Mouse (Mus musculus): ENCODE measurements around the gene Actn1.
A peak's percentile ranks its signal among the peaks of the same experiment; 100 is the strongest.

Gene Actn1

GRCm38 (mm10) chr12:80184041-80184440 is 76.1 kb downstream of the Actn1 start:
- no peak for DNase-seq (ENCODE audit: low spot score in 2 of 2)

DNA sequence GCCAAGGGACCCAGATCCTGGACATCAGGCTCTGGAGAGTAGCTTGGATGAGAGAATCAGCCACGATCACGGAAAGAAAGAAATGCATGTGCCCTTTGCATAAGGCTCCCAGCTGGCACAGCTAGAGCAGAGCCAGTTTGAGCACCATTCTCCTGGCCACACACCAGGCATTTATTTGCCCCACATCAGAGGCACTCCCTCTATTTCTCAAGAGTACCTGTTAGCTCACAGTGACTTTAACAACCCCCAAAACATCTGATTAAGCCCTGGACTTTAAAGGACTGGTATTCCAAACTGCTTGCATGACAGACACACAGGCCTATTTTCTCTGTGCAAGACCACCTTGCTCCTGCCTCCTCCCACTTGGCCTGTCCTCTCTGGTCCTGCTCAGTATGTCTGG is 78.3 kb downstream of the Actn1 start:
- DNase-seq (ENCODE audit: low spot score in 2 of 2) = no peak

GRCm38 (mm10) chr12:80178035-80178434 is 82.1 kb downstream of the Actn1 start:
- no peak for DNase-seq (ENCODE audit: low spot score in 2 of 2)

DNA sequence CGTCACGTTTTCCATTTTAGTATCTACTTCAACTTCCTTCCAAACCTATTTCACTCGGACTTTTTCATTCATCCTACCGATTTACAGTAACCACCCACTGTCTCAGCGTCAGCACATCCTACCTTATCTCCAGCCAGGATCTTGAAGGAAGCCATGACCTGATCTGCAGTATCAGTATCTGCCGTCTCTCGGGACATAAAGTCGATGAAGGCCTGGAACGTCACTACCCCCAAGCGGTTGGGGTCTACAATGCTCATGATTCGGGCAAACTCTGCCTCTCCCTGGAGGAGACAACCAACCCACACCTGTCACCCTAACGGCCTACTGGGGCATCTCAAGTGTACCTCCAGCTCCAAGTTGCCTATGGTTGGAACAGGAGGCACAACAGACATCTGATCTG is 91.4 kb downstream of the Actn1 start:
- no peak for DNase-seq (ENCODE audit: low spot score in 2 of 2)

DNA sequence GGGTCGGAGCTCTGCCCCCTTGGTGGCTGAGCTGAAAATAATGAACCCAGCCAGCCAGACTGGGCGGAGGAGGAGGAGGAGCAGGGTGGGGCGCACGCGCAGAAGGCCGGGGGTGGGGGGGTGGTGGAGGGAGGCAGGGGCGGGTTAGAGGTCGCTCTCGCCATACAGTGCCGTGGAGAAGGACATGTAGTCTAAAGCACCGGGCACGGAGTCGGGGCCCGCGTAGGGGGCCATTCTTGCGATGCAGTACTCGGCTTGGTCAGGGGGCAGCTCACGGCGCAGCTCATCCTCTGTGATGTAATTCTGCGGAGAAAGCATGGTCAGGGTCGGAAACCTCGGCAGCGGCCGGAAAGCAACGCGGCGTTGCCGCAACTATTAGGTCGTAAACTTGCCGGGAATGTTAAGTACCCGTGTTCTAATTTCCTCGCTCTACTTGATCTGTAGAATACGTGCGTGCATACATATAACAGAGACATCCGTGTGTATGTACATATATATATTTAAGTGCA is 91.9 kb downstream of the Actn1 start:
- DNase-seq (ENCODE audit: low spot score in 2 of 2) = peak; percentile 71 to 82

DNA sequence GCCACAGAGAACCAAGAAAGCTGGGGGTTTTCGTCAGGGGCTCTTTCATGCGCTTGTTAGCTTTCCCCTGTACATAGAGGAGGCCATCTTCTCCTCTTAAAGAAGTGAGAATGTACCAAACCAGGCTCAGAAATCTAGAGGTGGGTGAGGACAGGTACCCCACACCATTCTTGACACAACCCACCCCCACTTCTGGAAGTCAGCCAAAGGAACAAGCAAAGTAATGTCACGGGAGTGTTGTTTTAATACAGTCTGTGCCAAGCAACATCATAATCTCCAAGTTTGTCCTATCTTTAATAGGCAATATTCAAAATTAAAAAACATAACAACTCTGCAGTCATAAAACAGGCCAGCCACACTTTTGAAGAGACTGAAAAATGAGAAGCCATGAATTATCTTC is 92.8 kb downstream of the Actn1 start:
- no peak for DNase-seq (ENCODE audit: low spot score in 2 of 2)

DNA sequence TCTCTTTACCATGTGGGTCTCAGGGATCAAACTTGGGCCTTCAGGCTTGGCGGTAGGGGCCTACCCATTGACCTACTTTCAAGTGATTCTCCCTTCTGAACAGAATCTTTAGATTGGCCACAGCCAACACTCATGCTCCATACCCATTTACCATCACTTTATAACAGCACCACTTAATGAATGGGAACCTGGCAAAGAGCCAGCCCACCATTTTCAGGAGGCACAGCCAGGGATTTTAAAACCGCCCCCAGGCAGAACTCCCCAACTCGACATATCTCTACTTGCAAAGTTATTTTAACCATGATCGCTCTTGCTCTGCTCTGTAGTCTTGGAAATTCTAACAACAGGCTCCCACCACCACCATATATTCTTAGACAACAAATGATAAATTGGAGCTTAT is 93.5 kb downstream of the Actn1 start:
- no peak for DNase-seq (ENCODE audit: low spot score in 2 of 2)

GRCm38 (mm10) chr12:80164526-80164925 is 95.6 kb downstream of the Actn1 start:
- DNase-seq (ENCODE audit: low spot score in 2 of 2) = no peak

GRCm38 (mm10) chr12:80162448-80162847 is 97.7 kb downstream of the Actn1 start:
- DNase-seq (ENCODE audit: low spot score in 2 of 2) = no peak

DNA sequence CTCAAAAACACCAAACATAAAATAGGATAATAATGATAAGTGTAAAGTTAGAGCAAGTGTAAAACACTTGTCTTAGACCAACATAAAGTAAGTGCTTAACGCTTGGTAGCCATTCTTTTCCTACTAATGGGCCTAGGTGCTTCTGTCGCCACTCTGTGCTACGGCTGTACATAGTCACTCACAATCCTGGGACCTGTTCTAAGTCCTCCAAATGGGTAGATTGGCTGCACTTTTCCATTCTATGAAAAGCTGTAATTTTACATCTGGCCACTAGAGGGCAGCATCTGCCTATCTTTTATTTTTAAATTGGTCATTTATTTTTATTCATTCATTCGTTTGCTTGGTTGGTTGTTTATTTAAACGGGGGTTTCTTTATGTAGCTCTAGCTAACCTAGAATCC is 102.5 kb downstream of the Actn1 start:
- DNase-seq (ENCODE audit: low spot score in 2 of 2) = no peak

DNA sequence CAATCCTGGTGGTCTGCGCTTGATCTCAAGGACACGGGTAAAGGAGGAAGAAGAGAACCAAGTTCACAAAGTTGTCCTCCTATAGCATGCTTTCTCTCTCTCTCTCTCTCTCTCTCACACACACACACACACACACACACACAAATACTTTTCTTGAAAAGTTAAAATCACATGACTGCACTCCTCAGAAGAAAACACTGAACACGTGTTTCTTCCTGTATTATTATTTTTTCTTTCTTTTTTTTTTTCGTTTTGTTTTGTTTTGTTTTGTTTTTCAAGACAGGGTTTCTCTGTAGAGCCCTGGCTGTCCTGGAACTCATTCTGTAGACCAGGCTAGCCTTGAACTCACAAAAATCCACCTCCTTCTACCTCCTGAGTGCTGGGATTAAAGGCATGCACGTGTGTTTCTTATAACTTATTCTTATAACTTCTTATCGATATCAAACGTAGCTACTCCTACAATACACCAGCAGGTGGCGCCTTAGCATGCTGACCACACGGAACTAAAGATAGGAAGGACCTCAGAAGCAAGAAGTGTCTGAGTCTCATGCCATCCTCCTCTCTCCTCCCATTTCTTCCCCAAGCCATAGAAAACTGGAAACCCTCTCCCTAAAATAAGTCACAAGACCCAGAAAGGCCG is 106.4 kb downstream of the Actn1 start:
- no peak for DNase-seq (ENCODE audit: low spot score in 2 of 2)

DNA sequence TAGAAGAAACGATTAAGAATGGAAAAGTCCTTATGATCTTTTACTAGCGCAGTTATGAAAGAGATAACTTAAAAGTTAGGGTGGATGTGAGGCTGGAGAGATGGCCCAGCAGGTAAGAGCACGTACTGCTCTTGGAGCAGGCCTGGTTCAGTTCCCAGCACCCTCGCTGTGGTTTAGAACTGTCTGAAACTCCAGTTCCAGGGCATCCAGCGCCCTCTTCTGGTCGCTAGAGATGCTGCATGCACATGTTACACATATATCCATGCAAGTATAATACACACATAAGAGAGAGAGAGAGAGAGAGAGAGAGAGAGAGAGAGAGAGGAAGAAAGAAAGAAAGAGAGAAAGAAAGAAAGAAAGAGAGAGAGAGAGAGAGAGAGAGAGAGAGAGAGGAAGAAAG is 107.1 kb downstream of the Actn1 start:
- DNase-seq (ENCODE audit: low spot score in 2 of 2) = no peak

GRCm38 (mm10) chr12:80151821-80152220 is 108.3 kb downstream of the Actn1 start:
- no peak for DNase-seq (ENCODE audit: low spot score in 2 of 2)

- no peak for DNase-seq (ENCODE audit: low spot score in 2 of 2)
Measured at GRCm38 (mm10) chr12:80150624-80151023, 109.5 kb downstream of the Actn1 start.

DNA sequence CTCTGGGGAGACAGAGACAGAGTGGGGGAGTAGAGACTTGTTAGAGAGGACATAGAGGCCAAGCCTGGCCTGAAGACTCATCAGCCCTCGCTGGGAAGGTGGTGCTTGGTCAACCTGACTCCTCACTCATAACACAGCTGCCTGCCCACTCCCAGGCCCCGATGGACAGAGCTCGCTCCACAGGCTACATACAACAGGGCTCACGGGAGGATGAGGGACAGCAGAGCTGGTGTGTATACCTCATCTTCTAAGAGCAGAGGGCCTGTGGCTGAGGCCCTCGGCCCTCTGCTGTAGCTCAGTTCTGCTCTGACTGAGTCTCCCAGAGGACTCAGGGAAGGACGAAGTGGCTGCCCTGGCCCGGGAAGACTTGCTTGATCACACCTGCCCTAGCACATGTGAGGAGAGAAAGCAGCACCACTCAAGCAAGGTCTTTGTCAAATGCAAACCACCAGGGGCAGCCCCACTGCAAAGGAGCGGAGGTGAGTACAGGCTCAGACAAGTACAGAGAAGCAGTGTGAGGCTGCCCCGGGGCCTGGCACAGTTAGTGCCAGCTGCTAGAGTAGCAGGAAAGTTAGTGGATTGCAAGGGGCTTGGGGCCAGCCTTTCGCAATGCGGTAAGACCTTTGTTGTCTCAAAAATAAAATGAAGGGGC is 112.5 kb downstream of the Actn1 start:
- DNase-seq (ENCODE audit: low spot score in 2 of 2) = no peak

DNA sequence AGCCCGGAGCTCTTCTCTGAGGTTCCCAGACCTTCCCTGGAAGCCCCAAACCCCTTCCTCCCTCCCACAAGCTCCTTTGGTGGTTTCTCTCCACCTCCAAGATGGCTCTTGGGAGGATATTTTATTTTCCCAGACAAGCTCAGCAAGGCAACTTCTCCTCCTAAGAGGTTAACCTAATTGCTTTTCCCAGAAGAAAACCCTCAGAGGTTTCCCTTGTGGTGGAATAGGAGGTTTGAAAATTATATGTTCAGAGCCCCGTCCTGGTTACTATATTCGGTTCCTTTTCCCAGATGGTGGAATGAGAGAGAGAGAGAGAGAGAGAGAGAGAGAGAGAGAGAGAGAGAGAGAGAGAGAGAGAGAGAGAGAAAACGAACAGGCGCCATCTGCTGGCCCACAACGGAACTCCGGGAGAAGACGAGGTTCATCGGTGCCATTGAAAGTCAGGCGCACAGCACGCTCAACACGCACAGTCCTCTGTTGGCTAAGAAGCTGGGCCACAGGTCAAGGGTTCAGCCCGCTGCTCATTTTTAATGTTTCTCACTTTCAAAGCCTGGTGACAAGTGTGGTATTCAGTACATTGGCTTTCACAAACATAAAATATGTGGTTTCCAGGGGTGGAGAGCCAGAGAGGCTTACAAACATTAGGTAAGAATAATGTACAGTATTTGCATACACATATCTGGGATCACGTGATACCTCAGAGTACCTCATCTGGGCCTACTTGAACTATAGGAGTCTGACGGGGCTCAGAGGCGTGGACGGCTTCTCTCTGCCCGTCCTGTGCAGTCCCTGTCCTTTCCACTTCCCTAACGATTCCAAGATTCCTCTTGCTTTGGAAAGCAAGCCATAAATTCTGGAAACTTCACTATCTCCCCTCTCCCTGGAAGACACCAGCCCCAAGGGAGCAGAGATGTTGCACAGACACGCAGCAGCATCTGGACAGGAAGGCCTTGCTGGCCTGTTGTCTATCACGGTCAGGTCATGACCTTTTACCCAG is 113.6 kb downstream of the Actn1 start:
- DNase-seq (ENCODE audit: low spot score in 2 of 2) = peak; percentile 37 to 55

DNA sequence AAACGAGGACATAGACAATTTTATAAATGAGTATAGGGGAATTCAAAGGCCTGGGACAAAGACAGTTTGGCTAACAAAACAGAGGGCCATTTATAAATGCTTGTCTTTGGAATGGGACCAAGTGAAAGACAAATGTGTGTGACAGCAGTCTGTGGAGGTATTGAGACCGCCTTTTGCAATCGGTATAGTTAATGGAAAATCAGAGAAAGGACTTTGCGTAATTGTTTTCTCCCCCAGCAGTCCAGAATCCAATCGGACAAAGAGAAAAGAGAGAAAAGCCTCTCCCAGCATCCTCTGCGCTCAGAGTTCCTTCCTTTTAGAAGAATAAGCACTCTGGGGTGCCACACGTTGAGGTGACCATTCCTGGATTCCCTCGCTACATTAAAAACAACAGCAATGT is 114.8 kb downstream of the Actn1 start:
- DNase-seq (ENCODE audit: low spot score in 2 of 2) = no peak

DNA sequence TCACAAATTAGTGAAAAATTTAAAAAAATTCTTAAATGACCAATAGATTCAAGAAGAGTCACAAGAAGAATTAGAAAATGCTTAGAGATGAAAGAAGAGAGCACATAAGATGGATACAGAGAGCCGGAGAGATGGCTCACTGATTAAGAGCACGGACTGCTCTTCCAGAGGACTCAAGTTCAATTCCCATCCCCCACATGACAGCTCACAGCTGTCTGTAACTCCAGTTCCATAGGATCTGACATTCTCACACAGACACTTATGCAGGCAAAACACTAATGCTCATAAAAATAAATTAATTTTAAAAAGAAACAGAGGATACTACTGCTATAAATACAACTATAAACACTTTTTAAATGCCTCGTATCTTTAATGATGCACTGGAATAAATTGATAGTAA is 115.3 kb downstream of the Actn1 start:
- no peak for DNase-seq (ENCODE audit: low spot score in 2 of 2)

DNA sequence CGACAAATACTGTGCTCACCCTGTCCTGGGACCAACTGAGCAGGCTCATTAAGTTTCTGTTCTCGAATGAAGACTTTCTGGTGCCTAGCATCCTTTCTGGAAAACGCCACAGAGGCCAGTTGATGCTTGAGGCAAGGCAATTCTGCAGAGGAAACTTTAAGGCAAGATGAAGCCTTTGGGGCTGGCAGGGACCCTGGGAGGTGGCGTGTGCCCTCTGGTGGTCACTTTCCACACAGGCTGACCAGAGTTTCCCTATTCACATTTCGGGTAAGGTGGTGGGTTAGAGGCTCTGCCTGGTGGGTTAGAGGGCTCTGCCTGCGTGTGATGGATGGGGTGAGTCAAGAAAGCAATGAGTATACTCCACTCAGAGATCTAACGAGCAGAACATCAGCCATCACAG is 118.7 kb downstream of the Actn1 start:
- DNase-seq (ENCODE audit: low spot score in 2 of 2) = no peak

DNA sequence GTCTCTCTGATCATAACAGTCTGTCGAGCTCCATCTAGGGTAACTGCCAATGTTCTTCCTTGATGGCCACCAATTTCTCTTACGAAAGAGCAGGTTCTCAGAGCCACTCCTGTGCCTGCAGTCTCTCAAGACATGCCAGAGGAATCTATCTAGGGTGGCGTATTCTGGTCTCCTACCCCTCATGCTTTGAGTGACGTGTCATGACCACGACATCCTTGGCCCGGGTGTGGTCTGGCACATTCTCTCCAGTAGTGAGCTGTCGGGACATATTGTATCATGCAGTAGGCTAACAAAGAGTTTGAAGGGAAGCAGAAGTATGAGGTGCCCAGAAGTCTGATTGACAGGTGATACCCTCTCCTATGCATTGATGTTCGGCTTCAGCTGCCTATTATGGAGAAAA is 119.2 kb downstream of the Actn1 start:
- DNase-seq (ENCODE audit: low spot score in 2 of 2) = no peak

DNA sequence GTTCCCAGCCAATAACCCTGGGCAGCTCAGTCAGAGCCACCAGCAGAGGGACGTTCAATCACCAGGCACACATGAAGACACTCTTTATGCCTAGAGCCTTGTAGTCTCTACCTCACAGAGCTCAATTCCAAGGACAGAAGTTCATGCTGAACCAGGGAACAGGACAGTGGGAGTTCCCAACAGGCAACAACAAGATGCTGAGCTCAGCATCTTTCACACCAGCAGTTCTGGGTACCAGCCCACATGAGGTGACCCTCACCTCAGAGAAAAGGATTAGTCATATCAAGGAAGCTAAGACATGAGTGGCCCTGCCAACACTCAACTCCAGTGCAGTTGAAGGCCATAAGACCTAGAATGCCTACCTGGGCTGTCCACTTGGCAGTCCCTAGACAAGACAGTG is 122.4 kb downstream of the Actn1 start:
- DNase-seq (ENCODE audit: low spot score in 2 of 2) = no peak

GRCm38 (mm10) chr12:80137246-80137645 is 122.9 kb downstream of the Actn1 start:
- DNase-seq (ENCODE audit: low spot score in 2 of 2) = no peak

Measured in urinary bladder, adult 18-20 months (tissue).